Mouse (Mus musculus): ENCODE measurements around the gene Cd79a.

GRCm38 (mm10) chr7:24931651-24932050 is 34.5 kb downstream of the Cd79a start:
- no peak for TF ChIP-seq CTCF (IDR thresholded peaks at IDR 0.05 in 2 of 3, conservative IDR thresholded peaks at IDR 0.05 in 1 of 3; ENCODE audit: control insufficient read depth in 1 of 3, insufficient read depth in 1 of 3, low read depth in 2 of 3, low read length in 3 of 3, poor library complexity in 1 of 3, severe bottlenecking in 1 of 3)
- TF ChIP-seq ETS1 (IDR thresholded peaks at IDR 0.05; ENCODE audit: low read depth, low read length), result no peak
- TF ChIP-seq USF1 (IDR thresholded peaks at IDR 0.05; ENCODE audit: low read depth, low read length), result no peak
- no peak for TF ChIP-seq UBTF (IDR thresholded peaks at IDR 0.05; ENCODE audit: borderline replicate concordance, insufficient read depth, low read depth, low read length)
- no peak for TF ChIP-seq SIN3A (IDR thresholded peaks at IDR 0.05; ENCODE audit: low read length)
- no peak for TF ChIP-seq POLR2A (IDR thresholded peaks at IDR 0.05; ENCODE audit: control insufficient read depth in 1 of 2, insufficient read depth in 1 of 2, low read depth in 1 of 2, low read length in 2 of 2, poor library complexity in 1 of 2)
- TF ChIP-seq EP300 (IDR thresholded peaks at IDR 0.05; ENCODE audit: low read depth in 1 of 2, low read length in 2 of 2), result no peak
- TF ChIP-seq TCF12 (IDR thresholded peaks at IDR 0.05; ENCODE audit: low read depth, low read length), result no peak
- no peak for TF ChIP-seq E2F4 (IDR thresholded peaks at IDR 0.05; ENCODE audit: borderline replicate concordance, low read depth, low read length)

Measured in MEL (cell line).